ENCODE assay signal across 11 mouse cellular contexts in genomic region chr10:128043041-128043835, GRCm38 (mm10). TPM values are rescaled to one million over a fixed set of nuclear protein-coding genes. Genes with fewer than 3 reads are reported as not detected.
A peak's percentile ranks its signal among the peaks of the same experiment; 100 is the strongest.
DNase-seq lines count a peak whose midpoint lies in the region; ATAC-seq lines count a peak whose summit lies in the region.
"Had no signal": no experiment of that assay in that cellular context is flagged by ENCODE, and none has a peak within 500 bp of the region (broad histone marks: within the 10 kb centered on the region; RNA-seq: fewer than 3 reads in every experiment).

No protein-coding gene starts in this region.

- H3K27me3 ChIP-seq in hindbrain, embryonic 12.5 days: no peaks in the 10 kb centered on the region
- no peaks in the 10 kb centered on the region for H3K27me3 ChIP-seq in hindbrain, embryonic 10.5 days (ENCODE audit: insufficient read depth, poor library complexity, severe bottlenecking)
- H3K27me3 ChIP-seq in neural tube, embryonic 13.5 days: no peaks in the 10 kb centered on the region
- no peaks in the 10 kb centered on the region for H3K27me3 ChIP-seq in neural tube, embryonic 15.5 days (replicated peaks)
- H3K27me3 ChIP-seq in limb, embryonic 15.5 days: no peaks in the 10 kb centered on the region
- no peaks in the 10 kb centered on the region for H3K27me3 ChIP-seq in midbrain, embryonic 14.5 days (ENCODE audit: control insufficient read depth, insufficient read depth, low read length)
- H3K27me3 ChIP-seq: lung, embryonic 15.5 days had no signal

- H3K36me3 ChIP-seq in hindbrain, embryonic 12.5 days: peaks cover 89% of the 10 kb centered on the region
- H3K36me3 ChIP-seq in hindbrain, embryonic 10.5 days: peaks cover 100% of the 10 kb centered on the region
- H3K36me3 ChIP-seq in neural tube, embryonic 13.5 days: peaks cover 92% of the 10 kb centered on the region
- peaks cover 69% of the 10 kb centered on the region for H3K36me3 ChIP-seq in neural tube, embryonic 15.5 days
- H3K36me3 ChIP-seq in limb, embryonic 15.5 days: peaks cover 79% of the 10 kb centered on the region
- peaks cover 87% of the 10 kb centered on the region for H3K36me3 ChIP-seq in midbrain, embryonic 14.5 days (ENCODE audit: control insufficient read depth, insufficient read depth, low read length)

- ATAC-seq in hindbrain, embryonic 12.5 days (ENCODE audit: low FRiP score): no peak
- ATAC-seq in neural tube, embryonic 13.5 days (ENCODE audit: low read depth): no peak
- ATAC-seq in neural tube, embryonic 15.5 days (ENCODE audit: low FRiP score): no peak
- ATAC-seq in limb, embryonic 15.5 days (ENCODE audit: insufficient number of reproducible peaks, low FRiP score, low TSS enrichment, low read depth): no peak
- no peak for ATAC-seq in midbrain, embryonic 14.5 days (ENCODE audit: low FRiP score, low TSS enrichment)

- no peak for DNase-seq in hindbrain, embryonic 10.5 days (ENCODE audit: low spot score)
- DNase-seq in thymus, postnatal 4 days: peak; percentile 60
- DNase-seq in midbrain, embryonic 14.5 days: no peak
- DNase-seq: cerebellum, adult 8-10 months; kidney, postnatal 14 days had no signal

- H3K4me2 ChIP-seq in hindbrain, embryonic 12.5 days (replicated peaks): no peak overlapping the region
- no peak overlapping the region for H3K4me2 ChIP-seq in neural tube, embryonic 13.5 days
- H3K4me2 ChIP-seq in neural tube, embryonic 15.5 days: no peak overlapping the region
- H3K4me2 ChIP-seq in limb, embryonic 15.5 days: no peak overlapping the region
- no peak overlapping the region for H3K4me2 ChIP-seq in midbrain, embryonic 14.5 days (ENCODE audit: low read length)
- H3K4me2 ChIP-seq: hindbrain, embryonic 14.5 days; lung, embryonic 15.5 days had no signal

- no peaks in the 10 kb centered on the region for H3K9me3 ChIP-seq in hindbrain, embryonic 12.5 days (replicated peaks)
- H3K9me3 ChIP-seq in hindbrain, embryonic 10.5 days: no peaks in the 10 kb centered on the region
- no peaks in the 10 kb centered on the region for H3K9me3 ChIP-seq in neural tube, embryonic 13.5 days
- no peaks in the 10 kb centered on the region for H3K9me3 ChIP-seq in neural tube, embryonic 15.5 days (replicated peaks)
- H3K9me3 ChIP-seq in limb, embryonic 15.5 days: no peaks in the 10 kb centered on the region
- H3K9me3 ChIP-seq in midbrain, embryonic 14.5 days (ENCODE audit: control insufficient read depth, low read length): no peaks in the 10 kb centered on the region
- H3K9me3 ChIP-seq: lung, embryonic 15.5 days had no signal

- H3K4me3 ChIP-seq in hindbrain, embryonic 12.5 days: no peak overlapping the region
- no peak overlapping the region for H3K4me3 ChIP-seq in hindbrain, embryonic 10.5 days
- H3K4me3 ChIP-seq in neural tube, embryonic 13.5 days: no peak overlapping the region
- H3K4me3 ChIP-seq in neural tube, embryonic 15.5 days (replicated peaks): no peak overlapping the region
- H3K4me3 ChIP-seq in limb, embryonic 15.5 days: no peak overlapping the region
- no peak overlapping the region for H3K4me3 ChIP-seq in midbrain, embryonic 14.5 days (replicated peaks; ENCODE audit: low read depth, low read length)
- H3K4me3 ChIP-seq: lung, embryonic 15.5 days had no signal

- no peak overlapping the region for H3K9ac ChIP-seq in hindbrain, embryonic 12.5 days
- H3K9ac ChIP-seq in neural tube, embryonic 13.5 days: 0 out of 2 replicates have a peak overlapping the region, but pooled peaks have one; percentile 49
- H3K9ac ChIP-seq in neural tube, embryonic 15.5 days (replicated peaks): no peak overlapping the region
- H3K9ac ChIP-seq in limb, embryonic 15.5 days: 0 out of 2 replicates have a peak overlapping the region, but pooled peaks have one; percentile 17
- no peak overlapping the region for H3K9ac ChIP-seq in midbrain, embryonic 14.5 days (replicated peaks; ENCODE audit: low read length)
- H3K9ac ChIP-seq: hindbrain, embryonic 14.5 days; lung, embryonic 15.5 days had no signal

- H3K27ac ChIP-seq in hindbrain, embryonic 12.5 days: peak overlapping the region; percentile 23; the same call in 1 of the 2 replicates
- no peak overlapping the region for H3K27ac ChIP-seq in hindbrain, embryonic 10.5 days
- H3K27ac ChIP-seq in neural tube, embryonic 13.5 days (replicated peaks): no peak overlapping the region
- no peak overlapping the region for H3K27ac ChIP-seq in neural tube, embryonic 15.5 days (replicated peaks)
- H3K27ac ChIP-seq in limb, embryonic 15.5 days: peak overlapping the region; percentile 35; the same call in 1 of the 2 replicates
- H3K27ac ChIP-seq in midbrain, embryonic 14.5 days (replicated peaks; ENCODE audit: low read depth, low read length): no peak overlapping the region
- H3K27ac ChIP-seq: hindbrain, embryonic 14.5 days; lung, embryonic 15.5 days had no signal

- WGBS in hindbrain, embryonic 12.5 days: 81% methylated on average over 3 of the region's 3 CpGs
- 79% methylated on average over 3 of the region's 3 CpGs for WGBS in hindbrain, embryonic 10.5 days
- WGBS in neural tube, embryonic 13.5 days: 75% methylated on average over 3 of the region's 3 CpGs
- WGBS in neural tube, embryonic 15.5 days: 77% methylated on average over 3 of the region's 3 CpGs
- WGBS in limb, embryonic 15.5 days: 60% methylated on average over 3 of the region's 3 CpGs
- WGBS in midbrain, embryonic 14.5 days: 80% methylated on average over 3 of the region's 3 CpGs

- H3K4me1 ChIP-seq in hindbrain, embryonic 12.5 days: peaks cover 24% of the 10 kb centered on the region
- peaks cover 36% of the 10 kb centered on the region for H3K4me1 ChIP-seq in hindbrain, embryonic 10.5 days (replicated peaks)
- peaks cover 42% of the 10 kb centered on the region for H3K4me1 ChIP-seq in neural tube, embryonic 13.5 days (replicated peaks)
- peaks cover 35% of the 10 kb centered on the region for H3K4me1 ChIP-seq in neural tube, embryonic 15.5 days
- peaks cover 61% of the 10 kb centered on the region for H3K4me1 ChIP-seq in limb, embryonic 15.5 days
- H3K4me1 ChIP-seq in midbrain, embryonic 14.5 days (ENCODE audit: control insufficient read depth, insufficient read depth, low read length): no peaks in the 10 kb centered on the region

RNA-seq across cellular contexts. Expression of gene Naca, which starts 7.9 kb away (rescaled TPM):
- 673 and 675 TPM in 2 replicates for polyA plus RNA-seq in hindbrain, embryonic 12.5 days (2016; fragmentation: Nextera tagmentation; extraction: Ambion mirVana)
- polyA plus RNA-seq in hindbrain, embryonic 10.5 days (2016; fragmentation: Nextera tagmentation; extraction: Ambion mirVana): 790 and 883 TPM in 2 replicates
- polyA plus RNA-seq in neural tube, embryonic 13.5 days (2015; fragmentation: Nextera tagmentation; extraction: Ambion mirVana): 612 and 618 TPM in 2 replicates
- 484 and 547 TPM in 2 replicates for polyA plus RNA-seq in neural tube, embryonic 15.5 days (2015; fragmentation: Nextera tagmentation; extraction: Ambion mirVana)
- polyA plus RNA-seq in limb, embryonic 15.5 days (2015; fragmentation: Nextera tagmentation; extraction: Ambion mirVana): 697 and 704 TPM in 2 replicates
- polyA plus RNA-seq in midbrain, embryonic 14.5 days (2014; fragmentation: Nextera tagmentation; extraction: Ambion mirVana): 627 and 634 TPM in 2 replicates

RNA-seq across cellular contexts. Expression of gene Ptges3, which starts 15.5 kb away (rescaled TPM):
- polyA plus RNA-seq in hindbrain, embryonic 12.5 days (2016; fragmentation: Nextera tagmentation; extraction: Ambion mirVana): 495 and 513 TPM in 2 replicates
- polyA plus RNA-seq in hindbrain, embryonic 10.5 days (2016; fragmentation: Nextera tagmentation; extraction: Ambion mirVana): 544 and 661 TPM in 2 replicates
- polyA plus RNA-seq in neural tube, embryonic 13.5 days (2015; fragmentation: Nextera tagmentation; extraction: Ambion mirVana): 448 and 456 TPM in 2 replicates
- polyA plus RNA-seq in neural tube, embryonic 15.5 days (2015; fragmentation: Nextera tagmentation; extraction: Ambion mirVana): 394 and 409 TPM in 2 replicates
- polyA plus RNA-seq in limb, embryonic 15.5 days (2015; fragmentation: Nextera tagmentation; extraction: Ambion mirVana): 402 and 459 TPM in 2 replicates
- polyA plus RNA-seq in midbrain, embryonic 14.5 days (2014; fragmentation: Nextera tagmentation; extraction: Ambion mirVana): 413 and 443 TPM in 2 replicates

RNA-seq across cellular contexts. Expression of gene Prim1, which starts 28.3 kb away (rescaled TPM):
- polyA plus RNA-seq in hindbrain, embryonic 12.5 days (2016; fragmentation: Nextera tagmentation; extraction: Ambion mirVana): 50.9 and 54.1 TPM in 2 replicates
- 82.4 and 108 TPM in 2 replicates for polyA plus RNA-seq in hindbrain, embryonic 10.5 days (2016; fragmentation: Nextera tagmentation; extraction: Ambion mirVana)
- polyA plus RNA-seq in neural tube, embryonic 13.5 days (2015; fragmentation: Nextera tagmentation; extraction: Ambion mirVana): 32.1 and 35.9 TPM in 2 replicates
- polyA plus RNA-seq in neural tube, embryonic 15.5 days (2015; fragmentation: Nextera tagmentation; extraction: Ambion mirVana): 33.7 and 45.5 TPM in 2 replicates
- 63.7 and 71.9 TPM in 2 replicates for polyA plus RNA-seq in limb, embryonic 15.5 days (2015; fragmentation: Nextera tagmentation; extraction: Ambion mirVana)
- 41.1 and 42.7 TPM in 2 replicates for polyA plus RNA-seq in midbrain, embryonic 14.5 days (2014; fragmentation: Nextera tagmentation; extraction: Ambion mirVana)

RNA-seq across cellular contexts. Expression of gene Hsd17b6, which starts 35.8 kb away (rescaled TPM):
- not detected in 2 replicates for polyA plus RNA-seq in hindbrain, embryonic 12.5 days (2016; fragmentation: Nextera tagmentation; extraction: Ambion mirVana)
- polyA plus RNA-seq in hindbrain, embryonic 10.5 days (2016; fragmentation: Nextera tagmentation; extraction: Ambion mirVana): not detected in 2 replicates
- polyA plus RNA-seq in neural tube, embryonic 13.5 days (2015; fragmentation: Nextera tagmentation; extraction: Ambion mirVana): not detected in 2 replicates
- not detected in 2 replicates for polyA plus RNA-seq in neural tube, embryonic 15.5 days (2015; fragmentation: Nextera tagmentation; extraction: Ambion mirVana)
- not detected in 2 replicates for polyA plus RNA-seq in limb, embryonic 15.5 days (2015; fragmentation: Nextera tagmentation; extraction: Ambion mirVana)
- not detected in 2 replicates for polyA plus RNA-seq in midbrain, embryonic 14.5 days (2014; fragmentation: Nextera tagmentation; extraction: Ambion mirVana)
- polyA plus RNA-seq: hindbrain, embryonic 14.5 days; lung, embryonic 15.5 days had no signal

RNA-seq across cellular contexts. Expression of gene Atp5b, which starts 39.8 kb away (rescaled TPM):
- polyA plus RNA-seq in hindbrain, embryonic 12.5 days (2016; fragmentation: Nextera tagmentation; extraction: Ambion mirVana): 1,948 and 1,970 TPM in 2 replicates
- polyA plus RNA-seq in hindbrain, embryonic 10.5 days (2016; fragmentation: Nextera tagmentation; extraction: Ambion mirVana): 2,236 and 2,265 TPM in 2 replicates
- 2,119 and 2,171 TPM in 2 replicates for polyA plus RNA-seq in neural tube, embryonic 13.5 days (2015; fragmentation: Nextera tagmentation; extraction: Ambion mirVana)
- 2,338 and 2,396 TPM in 2 replicates for polyA plus RNA-seq in neural tube, embryonic 15.5 days (2015; fragmentation: Nextera tagmentation; extraction: Ambion mirVana)
- 1,886 and 2,113 TPM in 2 replicates for polyA plus RNA-seq in limb, embryonic 15.5 days (2015; fragmentation: Nextera tagmentation; extraction: Ambion mirVana)
- polyA plus RNA-seq in midbrain, embryonic 14.5 days (2014; fragmentation: Nextera tagmentation; extraction: Ambion mirVana): 1,898 and 2,035 TPM in 2 replicates

Comparison
In these comparisons a context has a peak if more than half of its experiments do, and no peak if none do; other contexts are left out.
1. H3K27ac ChIP-seq: peak in hindbrain, embryonic 12.5 days (single experiment) and limb, embryonic 15.5 days (single experiment); none in hindbrain, embryonic 10.5 days (single experiment), neural tube, embryonic 13.5 days (single experiment), neural tube, embryonic 15.5 days (single experiment) and midbrain, embryonic 14.5 days (single experiment).
2. H3K9ac ChIP-seq: peak in neural tube, embryonic 13.5 days (single experiment) and limb, embryonic 15.5 days (single experiment); none in hindbrain, embryonic 12.5 days (single experiment), neural tube, embryonic 15.5 days (single experiment) and midbrain, embryonic 14.5 days (single experiment).